Mouse (Mus musculus) thymus, postnatal 0 days (tissue): ENCODE measurements around the gene Slc5a10. TPM values are rescaled to one million over a fixed set of nuclear protein-coding genes. Genes with fewer than 3 reads are reported as not detected.
A peak's percentile ranks its signal among the peaks of the same experiment; 100 is the strongest.

Experiments
- DNase-seq: peaks from one replicate; pipeline ENCODE4 v3.0.0-alpha.2; 2015; ENCODE audit warnings: low spot score
- polyA plus RNA-seq: library from polyadenylated mRNA; unstranded; fragments of >200 nt; fragmentation: Nextera tagmentation; extraction: Ambion mirVana; gene quantifications from 2 replicates; pipeline ENCODE4 v1.2.1, GENCODE M21; 2015

Gene Slc5a10
- polyA plus RNA-seq, 1 experiment from 2014 or later: 0.10 TPM

GRCm38 (mm10) chr11:61705581-61705980 is 15.0 kb downstream of the Slc5a10 start:
- DNase-seq: no peak

- DNase-seq: no peak
Measured at GRCm38 (mm10) chr11:61702494-61702893, 18.1 kb downstream of the Slc5a10 start.

- DNase-seq: no peak
Measured at GRCm38 (mm10) chr11:61701696-61702095, 18.9 kb downstream of the Slc5a10 start.

- no peak for DNase-seq
Measured at GRCm38 (mm10) chr11:61699933-61700332, 20.7 kb downstream of the Slc5a10 start.

- DNase-seq: no peak
Measured at GRCm38 (mm10) chr11:61699460-61699859, 21.2 kb downstream of the Slc5a10 start.

GRCm38 (mm10) chr11:61698852-61699251 is 21.8 kb downstream of the Slc5a10 start:
- no peak for DNase-seq

GRCm38 (mm10) chr11:61692996-61693395 is 27.6 kb downstream of the Slc5a10 start:
- no peak for DNase-seq

- no peak for DNase-seq
Measured at GRCm38 (mm10) chr11:61687595-61687994, 33.0 kb downstream of the Slc5a10 start.

- DNase-seq: no peak
Measured at GRCm38 (mm10) chr11:61686906-61687453, 33.6 kb downstream of the Slc5a10 start.

GRCm38 (mm10) chr11:61686141-61686540 is 34.5 kb downstream of the Slc5a10 start:
- no peak for DNase-seq

GRCm38 (mm10) chr11:61685119-61685725 is 35.4 kb downstream of the Slc5a10 start:
- no peak for DNase-seq

- DNase-seq: peak; percentile 77
Measured at GRCm38 (mm10) chr11:61683907-61684731, 36.5 kb downstream of the Slc5a10 start, which contains the start of gene Fam83g. TSS of gene Fam83g (plus strand) at chr11:61684091.

GRCm38 (mm10) chr11:61679091-61679866 is 41.3 kb downstream of the Slc5a10 start:
- no peak for DNase-seq

- DNase-seq: no peak
Measured at GRCm38 (mm10) chr11:61677709-61678108, 42.9 kb downstream of the Slc5a10 start.

GRCm38 (mm10) chr11:61676216-61676854 is 44.3 kb downstream of the Slc5a10 start:
- peak; percentile 30 for DNase-seq

GRCm38 (mm10) chr11:61675332-61675731 is 45.3 kb downstream of the Slc5a10 start:
- DNase-seq: no peak

GRCm38 (mm10) chr11:61674839-61675159 is 45.8 kb downstream of the Slc5a10 start:
- DNase-seq: peak; percentile 45

- no peak for DNase-seq
Measured at GRCm38 (mm10) chr11:61674151-61674838, 46.3 kb downstream of the Slc5a10 start.

GRCm38 (mm10) chr11:61673686-61674085 is 46.9 kb downstream of the Slc5a10 start:
- DNase-seq: no peak

- no peak for DNase-seq
Measured at GRCm38 (mm10) chr11:61671781-61672383, 48.7 kb downstream of the Slc5a10 start.
